Mouse (Mus musculus): ENCODE data around the gene Got2. TPM values are rescaled to one million over a fixed set of nuclear protein-coding genes. Genes with fewer than 3 reads are reported as not detected.

The Got2 gene
- polyA plus RNA-seq, 1 experiment from 2014 or later: 63.9 TPM

DNA sequence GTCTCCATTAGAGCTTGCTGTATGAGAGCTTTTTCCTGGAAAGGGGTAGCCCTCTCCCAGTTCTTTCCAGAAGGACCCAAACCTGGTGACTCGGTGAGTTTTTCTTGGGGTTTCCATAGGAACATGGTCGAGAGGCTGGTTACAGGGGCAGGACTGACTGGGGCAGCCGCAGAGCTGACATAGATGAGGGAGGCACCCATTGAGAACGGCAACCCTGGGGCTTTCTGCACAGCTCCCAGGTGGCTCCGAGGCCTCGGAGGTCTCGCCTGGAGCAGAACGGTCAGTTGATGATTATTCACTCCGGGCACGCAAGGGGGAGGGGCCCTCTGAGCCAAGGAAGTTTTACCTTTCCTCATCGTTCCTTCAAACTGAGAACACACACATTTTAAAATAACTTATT is 19.5 kb upstream of the Got2 start:
- Histone ChIP-seq H3K9me3 (ENCODE audit: low read length) (no peaks in the 10 kb centered on the region), H3K27me3 (replicated peaks; ENCODE audit: insufficient read depth, low read length) (no peaks in the 10 kb centered on the region), H3K4me3 (ENCODE audit: low read depth, low read length) (no peak overlapping the region), H3K4me1 (ENCODE audit: insufficient read depth, low read depth, low read length) (no peaks in the 10 kb centered on the region), H3K4me2 (replicated peaks; ENCODE audit: low read depth, low read length) (no peak overlapping the region), H3K27ac (ENCODE audit: low read length) (no peak overlapping the region), H3K36me3 (ENCODE audit: insufficient read depth, low read length) (no peaks in the 10 kb centered on the region), H3K9ac (replicated peaks; ENCODE audit: low read depth) (no peak overlapping the region)
- DNase-seq (ENCODE audit: low spot score) (no peak), ATAC-seq (no peak)
- no peak for TF ChIP-seq CTCF (IDR thresholded peaks at IDR 0.05)
- no peak for TF ChIP-seq EP300 (IDR thresholded peaks at IDR 0.05)
- 72% methylated on average over 11 of the region's 11 CpGs for WGBS

DNA sequence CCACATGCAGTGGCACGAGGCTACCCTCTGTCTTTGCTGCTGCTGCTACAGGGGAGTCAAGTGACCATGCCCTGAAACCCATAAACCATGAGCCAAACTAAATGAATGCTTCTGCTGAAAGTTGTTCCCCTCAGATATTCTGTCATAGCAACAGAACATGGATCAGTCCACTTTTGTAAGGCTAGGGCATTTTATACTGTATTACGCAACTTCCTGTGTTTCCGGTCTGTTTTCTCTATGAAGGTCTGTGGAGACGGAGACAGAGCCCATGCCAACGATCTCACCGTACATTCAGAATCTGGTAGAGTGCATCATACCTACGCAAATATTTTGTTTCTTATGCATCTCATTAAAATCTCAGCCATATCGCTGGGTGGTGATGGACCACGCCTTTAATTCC is 18.4 kb upstream of the Got2 start:
- WGBS: 71% methylated on average over 9 of the region's 9 CpGs
- no peak for TF ChIP-seq CTCF (IDR thresholded peaks at IDR 0.05)
- TF ChIP-seq EP300 (IDR thresholded peaks at IDR 0.05): no peak
- no peaks in the 10 kb centered on the region for H3K36me3 ChIP-seq (ENCODE audit: insufficient read depth, low read length)
- no peak overlapping the region for H3K9ac ChIP-seq (replicated peaks; ENCODE audit: low read depth)
- H3K4me1 ChIP-seq (ENCODE audit: insufficient read depth, low read depth, low read length): no peaks in the 10 kb centered on the region
- H3K27ac ChIP-seq (ENCODE audit: low read length): no peak overlapping the region
- no peaks in the 10 kb centered on the region for H3K9me3 ChIP-seq (ENCODE audit: low read length)
- no peak overlapping the region for H3K4me3 ChIP-seq (ENCODE audit: low read depth, low read length)
- no peaks in the 10 kb centered on the region for H3K27me3 ChIP-seq (replicated peaks; ENCODE audit: insufficient read depth, low read length)
- no peak overlapping the region for H3K4me2 ChIP-seq (replicated peaks; ENCODE audit: low read depth, low read length)
- no peak for ATAC-seq
- DNase-seq (ENCODE audit: low spot score): no peak

DNA sequence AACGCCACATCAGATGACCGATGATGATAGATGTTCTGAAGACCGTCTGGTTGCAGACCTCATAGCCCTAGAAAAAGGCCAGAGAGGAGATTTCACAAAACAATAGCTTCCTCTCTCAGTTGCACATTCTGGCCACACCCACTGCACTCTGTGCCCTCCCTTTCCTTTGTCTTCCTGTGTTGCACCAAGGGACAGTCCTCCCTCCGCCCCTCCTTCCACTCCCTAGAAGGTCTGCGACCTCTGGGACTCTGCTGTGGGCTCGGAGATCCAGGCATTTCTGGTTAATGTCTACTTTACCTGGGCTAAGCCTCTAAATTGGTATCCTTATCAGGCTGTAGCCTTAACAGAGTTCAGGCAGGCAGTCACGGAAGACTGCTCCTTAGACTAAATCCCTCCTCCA is 13.5 kb upstream of the Got2 start:
- H3K4me1 ChIP-seq (ENCODE audit: insufficient read depth, low read depth, low read length): no peaks in the 10 kb centered on the region
- no peaks in the 10 kb centered on the region for H3K9me3 ChIP-seq (ENCODE audit: low read length)
- no peak overlapping the region for H3K4me3 ChIP-seq (ENCODE audit: low read depth, low read length)
- no peak overlapping the region for H3K27ac ChIP-seq (ENCODE audit: low read length)
- no peaks in the 10 kb centered on the region for H3K27me3 ChIP-seq (replicated peaks; ENCODE audit: insufficient read depth, low read length)
- peak; percentile 35; the same call in 1 of the 2 replicates for ATAC-seq
- peak; percentile 42 for DNase-seq (ENCODE audit: low spot score)
- WGBS: 41% methylated on average over 7 of the region's 7 CpGs
- no peak overlapping the region for H3K9ac ChIP-seq (replicated peaks; ENCODE audit: low read depth)
- no peaks in the 10 kb centered on the region for H3K36me3 ChIP-seq (ENCODE audit: insufficient read depth, low read length)
- H3K4me2 ChIP-seq (replicated peaks; ENCODE audit: low read depth, low read length): no peak overlapping the region
- no peak for TF ChIP-seq CTCF (IDR thresholded peaks at IDR 0.05)
- no peak for TF ChIP-seq EP300 (IDR thresholded peaks at IDR 0.05)

DNA sequence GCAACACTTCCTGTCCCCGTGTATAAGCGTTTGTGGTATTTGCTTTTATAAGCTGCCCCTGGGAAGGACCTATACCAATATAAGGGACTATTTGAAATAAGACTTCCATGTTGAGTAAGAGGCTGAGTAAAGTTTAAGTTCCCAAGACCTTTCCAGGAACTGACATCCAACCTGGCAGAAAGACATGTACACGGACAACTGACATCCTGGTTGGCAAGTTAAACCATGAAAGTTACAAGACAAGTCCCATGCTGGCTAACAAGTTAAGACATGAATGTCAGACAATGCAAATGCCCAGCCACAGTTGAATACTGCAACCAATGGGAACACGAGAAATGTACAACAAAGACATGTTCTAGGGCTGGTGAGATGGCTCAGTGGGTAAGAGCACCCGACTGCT is 5.4 kb upstream of the Got2 start:
- Histone ChIP-seq H3K9me3 (ENCODE audit: low read length) (no peaks in the 10 kb centered on the region), H3K27ac (ENCODE audit: low read length) (no peak overlapping the region), H3K9ac (replicated peaks; ENCODE audit: low read depth) (no peak overlapping the region), H3K4me2 (replicated peaks; ENCODE audit: low read depth, low read length) (no peak overlapping the region), H3K4me1 (ENCODE audit: insufficient read depth, low read depth, low read length) (no peaks in the 10 kb centered on the region), H3K4me3 (ENCODE audit: low read depth, low read length) (no peak overlapping the region), H3K36me3 (ENCODE audit: insufficient read depth, low read length) (no peaks in the 10 kb centered on the region), H3K27me3 (replicated peaks; ENCODE audit: insufficient read depth, low read length) (no peaks in the 10 kb centered on the region)
- no peak for TF ChIP-seq EP300 (IDR thresholded peaks at IDR 0.05)
- TF ChIP-seq CTCF (IDR thresholded peaks at IDR 0.05): no peak
- WGBS: 72% methylated on average over 5 of the region's 5 CpGs
- DNase-seq (ENCODE audit: low spot score): no peak
- ATAC-seq: no peak

DNA sequence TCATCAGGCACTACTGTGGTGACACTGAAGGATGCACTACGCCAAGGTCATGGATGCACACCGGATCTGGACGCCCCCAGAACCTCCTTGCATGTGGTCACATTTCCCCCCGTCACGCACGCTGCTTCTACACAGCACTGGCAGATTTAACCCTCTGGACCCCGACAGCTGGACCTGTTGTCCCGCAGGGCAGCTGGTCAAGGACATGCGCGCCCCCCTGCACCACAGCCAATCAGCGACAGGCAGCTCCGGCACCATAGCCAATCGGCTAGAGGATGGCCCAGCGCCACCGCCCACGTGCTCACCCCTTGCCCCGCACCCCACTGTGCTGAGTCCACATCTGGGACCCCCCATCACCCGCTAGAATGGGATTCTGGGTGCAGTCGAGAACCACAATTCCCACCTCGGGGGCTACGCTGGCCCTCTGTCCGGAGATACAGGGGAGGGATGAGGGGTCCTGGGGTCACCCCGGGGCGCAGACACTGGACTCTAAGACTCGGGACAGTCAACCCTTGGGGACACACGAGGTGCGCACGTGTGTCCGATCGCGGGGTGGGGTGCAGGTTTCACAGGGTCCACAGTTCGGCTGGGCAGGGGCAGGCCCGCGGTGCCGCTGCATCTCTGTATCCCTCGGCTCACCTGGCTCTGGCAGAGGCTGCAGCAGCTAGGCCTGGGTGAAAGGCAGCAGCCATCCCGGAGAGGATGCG is 616 bp downstream of the Got2 start:
- no peaks in the 10 kb centered on the region for H3K27me3 ChIP-seq (replicated peaks; ENCODE audit: insufficient read depth, low read length)
- DNase-seq (ENCODE audit: low spot score) (peak; percentile 66), ATAC-seq (peak; percentile 91)
- H3K36me3 ChIP-seq (ENCODE audit: insufficient read depth, low read length): no peaks in the 10 kb centered on the region
- no peak overlapping the region for H3K27ac ChIP-seq (ENCODE audit: low read length)
- WGBS: 1% methylated on average over 38 of the region's 38 CpGs
- H3K4me3 ChIP-seq (ENCODE audit: low read depth, low read length): peak overlapping the region; percentile 76
- H3K4me2 ChIP-seq (replicated peaks; ENCODE audit: low read depth, low read length): peak overlapping the region; percentile 96
- peaks cover 3% of the 10 kb centered on the region; the same call in 1 of the 2 replicates for H3K4me1 ChIP-seq (ENCODE audit: insufficient read depth, low read depth, low read length)
- TF ChIP-seq CTCF (IDR thresholded peaks at IDR 0.05): no peak
- TF ChIP-seq EP300 (IDR thresholded peaks at IDR 0.05): no peak
- H3K9me3 ChIP-seq (ENCODE audit: low read length): no peaks in the 10 kb centered on the region
- peak overlapping the region; percentile 51; the same call in 1 of the 2 replicates for H3K9ac ChIP-seq (replicated peaks; ENCODE audit: low read depth)

DNA sequence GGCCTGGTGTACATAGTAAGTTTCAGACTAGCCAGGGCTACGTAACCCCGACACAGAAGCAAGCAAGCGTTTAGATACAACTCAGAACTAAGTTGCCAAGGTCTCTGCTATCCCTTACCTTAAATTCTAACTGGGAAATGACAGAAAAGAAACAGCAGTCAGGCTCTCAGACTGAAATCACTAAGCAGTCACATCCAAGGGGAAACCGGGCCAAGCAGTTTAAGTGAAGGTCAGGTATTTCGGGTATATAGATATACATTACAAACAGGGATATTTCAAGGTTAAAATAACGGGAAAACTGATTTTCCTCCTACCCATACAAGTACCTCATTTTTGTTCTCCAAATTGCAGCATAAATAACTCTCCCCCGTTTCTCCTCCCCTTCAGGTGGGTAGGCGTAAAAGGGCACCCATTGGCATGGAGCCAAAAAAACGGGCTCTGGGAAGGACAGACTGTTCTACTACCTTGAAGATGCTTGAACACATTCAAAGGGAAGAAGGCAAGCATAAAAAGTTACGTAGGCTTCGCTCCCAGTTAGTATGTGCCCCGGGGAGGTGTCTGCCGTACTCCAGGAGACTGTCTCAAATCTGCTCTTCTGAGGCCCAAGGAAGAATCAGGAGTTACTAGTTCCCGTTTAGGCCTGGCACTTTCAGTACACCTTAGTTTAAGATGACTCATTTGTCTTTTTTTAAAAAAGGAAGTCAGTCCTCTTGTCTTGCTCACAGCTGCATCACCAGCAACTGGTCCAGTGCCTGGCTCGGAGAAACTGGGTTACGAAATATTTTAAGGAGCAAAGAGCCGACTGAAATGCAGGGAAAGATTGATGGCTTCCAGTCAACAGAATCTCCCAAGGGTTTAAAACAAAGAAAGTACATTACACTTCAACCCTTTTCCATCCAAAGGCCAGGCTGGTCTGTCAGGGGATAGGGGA is 1.4 kb downstream of the Got2 start:
- Histone ChIP-seq H3K27ac (ENCODE audit: low read length) (no peak overlapping the region), H3K9me3 (ENCODE audit: low read length) (no peaks in the 10 kb centered on the region), H3K4me1 (ENCODE audit: insufficient read depth, low read depth, low read length) (peaks cover 3% of the 10 kb centered on the region; the same call in 1 of the 2 replicates), H3K36me3 (ENCODE audit: insufficient read depth, low read length) (no peaks in the 10 kb centered on the region), H3K4me3 (ENCODE audit: low read depth, low read length) (peak overlapping the region; percentile 76), H3K27me3 (replicated peaks; ENCODE audit: insufficient read depth, low read length) (no peaks in the 10 kb centered on the region), H3K4me2 (replicated peaks; ENCODE audit: low read depth, low read length) (peak overlapping the region; percentile 96), H3K9ac (replicated peaks; ENCODE audit: low read depth) (no peak overlapping the region)
- ATAC-seq (peak; percentile 9; the same call in 1 of the 2 replicates), DNase-seq (ENCODE audit: low spot score) (peak; percentile 63)
- WGBS: 52% methylated on average over 17 of the region's 17 CpGs
- TF ChIP-seq EP300 (IDR thresholded peaks at IDR 0.05) (no peak), CTCF (IDR thresholded peaks at IDR 0.05) (no peak)

Measured in lung, postnatal 0 days (tissue).